Mouse (Mus musculus): ENCODE results near the gene Imp3.
A peak's percentile ranks its signal among the peaks of the same experiment; 100 is the strongest.

The Imp3 gene

DNA sequence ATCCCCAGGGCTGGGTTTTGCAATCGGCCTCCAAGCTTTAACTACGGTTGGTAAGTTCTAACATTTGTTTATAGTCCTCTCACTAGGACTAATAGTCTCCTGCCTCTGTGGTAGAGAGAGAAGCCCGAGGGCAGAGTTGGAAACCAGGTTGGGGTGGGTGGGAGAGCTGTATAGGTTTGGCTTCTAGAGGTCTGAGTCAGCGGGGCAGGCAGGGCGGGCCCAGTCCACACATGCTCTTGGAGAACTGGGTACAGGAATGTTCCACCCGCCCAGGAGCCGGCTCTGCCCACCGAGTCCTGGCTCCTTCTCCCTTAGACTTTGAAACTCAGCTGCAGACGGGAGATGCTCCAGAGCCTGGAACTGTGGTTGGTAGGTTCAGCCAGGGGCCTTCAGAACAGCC, 23.3 kb upstream of the Imp3 start:
- no peak for TF ChIP-seq GATA4 (IDR thresholded peaks at IDR 0.05; ENCODE audit: insufficient replicate concordance, low read length)

DNA sequence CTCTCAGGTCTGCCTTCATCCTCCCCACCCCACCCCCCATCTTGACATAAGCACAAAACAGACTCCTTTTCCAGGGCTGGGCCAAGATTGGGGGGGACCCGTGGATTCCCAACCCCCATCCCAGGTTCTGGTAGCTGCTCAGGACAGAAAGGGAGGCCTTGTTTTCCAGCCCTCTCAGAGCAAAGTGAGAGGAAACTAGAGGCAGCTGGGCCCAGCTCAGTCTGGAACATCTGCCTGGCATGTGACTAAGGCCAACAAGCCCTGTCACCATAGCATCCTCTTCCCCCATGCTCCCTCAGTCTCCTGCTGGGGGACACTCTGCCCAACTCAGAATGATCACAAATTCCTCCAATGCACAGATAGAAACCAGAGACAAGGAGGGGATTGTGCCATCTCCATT, 22.2 kb upstream of the Imp3 start:
- no peak for TF ChIP-seq GATA4 (IDR thresholded peaks at IDR 0.05; ENCODE audit: insufficient replicate concordance, low read length)

DNA sequence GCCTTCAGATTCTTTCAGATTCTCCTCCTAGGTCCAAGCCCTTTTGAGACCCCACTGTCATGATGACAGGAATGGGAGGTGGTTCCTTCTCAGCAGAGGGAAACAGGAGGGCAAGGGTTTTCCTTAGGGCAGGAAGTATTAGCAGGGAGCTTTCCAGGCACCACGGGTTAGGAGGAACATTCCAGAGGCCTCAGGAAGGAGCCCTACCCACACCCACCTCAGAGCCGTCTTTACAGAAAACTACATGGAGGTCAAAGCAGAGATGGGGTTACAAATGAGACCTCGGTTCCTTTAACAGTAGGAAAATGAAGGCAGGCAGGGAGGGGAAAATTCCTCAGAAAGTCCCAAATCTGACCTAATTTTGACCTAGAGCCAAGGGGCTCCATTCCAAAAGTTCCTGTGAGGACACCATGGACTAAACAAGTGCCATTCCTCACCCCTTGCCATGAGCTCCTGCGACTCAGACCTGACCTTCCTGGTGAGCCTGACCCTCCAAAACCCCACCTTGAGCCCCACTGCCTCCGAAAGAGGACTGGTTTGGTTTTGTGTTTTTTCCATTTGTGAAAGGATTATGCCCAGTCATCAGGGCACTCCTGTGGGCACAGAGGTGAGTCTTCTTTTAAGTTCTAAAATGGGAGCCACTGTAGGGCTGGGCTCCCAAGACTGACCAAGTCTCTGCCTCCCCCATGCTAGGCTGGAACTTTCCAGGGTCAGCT, 21.4 kb upstream of the Imp3 start:
- TF ChIP-seq GATA4 (IDR thresholded peaks at IDR 0.05; ENCODE audit: insufficient replicate concordance, low read length): no peak

GRCm38 (mm10) chr9:56917131-56917530, 20.1 kb upstream of the Imp3 start:
- no peak for TF ChIP-seq GATA4 (IDR thresholded peaks at IDR 0.05; ENCODE audit: insufficient replicate concordance, low read length)

DNA sequence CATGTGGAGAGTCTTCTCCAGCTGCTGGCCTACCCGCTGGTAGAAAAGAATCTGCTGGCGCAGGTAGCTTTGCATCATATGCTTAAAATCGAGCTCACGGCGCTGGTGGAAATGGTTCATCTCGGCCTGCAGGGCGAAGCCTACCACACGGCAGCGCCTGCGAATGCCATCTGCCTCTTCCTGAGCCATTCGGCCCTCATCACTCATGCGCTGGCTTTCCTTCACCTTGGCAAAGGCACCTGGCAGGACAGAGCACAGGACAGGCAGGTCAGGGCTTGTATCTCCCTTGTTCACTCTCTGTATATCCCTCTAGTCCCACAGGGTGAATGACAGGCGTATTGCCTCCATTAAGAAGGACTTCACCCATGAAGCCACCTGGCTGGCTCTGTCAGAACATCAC, 18.8 kb upstream of the Imp3 start:
- no peak for TF ChIP-seq GATA4 (IDR thresholded peaks at IDR 0.05; ENCODE audit: insufficient replicate concordance, low read length)

- TF ChIP-seq GATA4 (IDR thresholded peaks at IDR 0.05; ENCODE audit: insufficient replicate concordance, low read length): no peak
Measured at GRCm38 (mm10) chr9:56922746-56923145, 14.5 kb upstream of the Imp3 start.

DNA sequence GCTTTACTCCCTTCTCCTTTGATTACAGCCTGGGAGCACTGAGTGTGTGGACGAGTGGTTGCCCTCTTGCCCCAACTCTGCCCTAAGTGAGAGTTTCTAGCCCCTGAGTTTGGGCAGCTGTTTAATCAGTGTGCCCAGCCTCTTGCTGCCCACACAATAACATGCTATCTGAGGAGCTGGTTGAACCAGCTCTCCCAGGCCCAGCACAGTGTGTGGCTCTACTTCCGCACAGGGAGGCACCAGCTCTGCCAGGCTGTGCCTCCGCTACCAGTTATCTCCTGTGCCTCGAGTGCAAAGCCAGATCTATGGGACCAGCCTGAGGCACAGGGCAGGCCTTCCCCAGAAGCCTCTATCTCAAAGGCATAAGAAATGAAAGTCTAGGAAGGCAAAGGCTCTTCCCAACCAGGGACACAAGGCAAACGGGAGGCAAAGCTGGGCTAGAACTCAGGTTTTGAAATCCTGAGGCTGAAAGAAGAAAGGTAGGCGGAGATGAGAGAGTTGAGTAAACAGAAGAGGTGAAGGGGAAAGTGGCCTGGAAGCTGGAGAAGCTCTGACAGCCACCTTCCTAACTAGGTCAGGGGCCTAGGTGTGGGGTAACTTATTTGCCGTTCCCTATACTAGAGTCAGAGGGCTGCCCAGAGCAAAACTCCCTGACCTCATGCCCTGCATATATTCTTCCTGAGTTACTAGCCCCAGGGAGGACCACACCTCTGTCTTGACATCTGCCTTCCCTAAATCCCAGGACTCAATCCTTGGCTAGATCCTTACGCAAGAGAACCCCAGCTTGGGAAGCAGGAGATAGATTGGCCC, 13.2 kb upstream of the Imp3 start:
- no peak for TF ChIP-seq GATA4 (IDR thresholded peaks at IDR 0.05; ENCODE audit: insufficient replicate concordance, low read length)

DNA sequence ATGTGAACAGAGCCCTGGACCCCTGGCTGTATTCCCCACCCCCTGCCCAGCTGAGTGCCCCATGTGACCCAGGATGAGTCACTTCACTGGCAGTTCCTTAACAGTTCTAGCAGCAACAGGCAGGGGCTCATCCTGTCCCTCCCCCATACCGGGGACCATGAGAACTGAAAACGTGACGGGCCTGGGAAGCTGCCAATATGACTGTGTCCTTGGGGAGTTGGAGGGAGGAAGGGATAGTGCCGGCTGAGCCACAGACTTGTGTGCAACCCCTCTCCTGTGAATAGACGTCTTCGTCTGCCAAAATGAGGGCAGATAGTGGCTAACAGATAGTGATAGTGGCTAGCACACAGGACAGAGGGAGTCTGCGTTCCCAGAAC, 12.6 kb upstream of the Imp3 start:
- TF ChIP-seq GATA4 (IDR thresholded peaks at IDR 0.05; ENCODE audit: insufficient replicate concordance, low read length): peak; percentile 75

DNA sequence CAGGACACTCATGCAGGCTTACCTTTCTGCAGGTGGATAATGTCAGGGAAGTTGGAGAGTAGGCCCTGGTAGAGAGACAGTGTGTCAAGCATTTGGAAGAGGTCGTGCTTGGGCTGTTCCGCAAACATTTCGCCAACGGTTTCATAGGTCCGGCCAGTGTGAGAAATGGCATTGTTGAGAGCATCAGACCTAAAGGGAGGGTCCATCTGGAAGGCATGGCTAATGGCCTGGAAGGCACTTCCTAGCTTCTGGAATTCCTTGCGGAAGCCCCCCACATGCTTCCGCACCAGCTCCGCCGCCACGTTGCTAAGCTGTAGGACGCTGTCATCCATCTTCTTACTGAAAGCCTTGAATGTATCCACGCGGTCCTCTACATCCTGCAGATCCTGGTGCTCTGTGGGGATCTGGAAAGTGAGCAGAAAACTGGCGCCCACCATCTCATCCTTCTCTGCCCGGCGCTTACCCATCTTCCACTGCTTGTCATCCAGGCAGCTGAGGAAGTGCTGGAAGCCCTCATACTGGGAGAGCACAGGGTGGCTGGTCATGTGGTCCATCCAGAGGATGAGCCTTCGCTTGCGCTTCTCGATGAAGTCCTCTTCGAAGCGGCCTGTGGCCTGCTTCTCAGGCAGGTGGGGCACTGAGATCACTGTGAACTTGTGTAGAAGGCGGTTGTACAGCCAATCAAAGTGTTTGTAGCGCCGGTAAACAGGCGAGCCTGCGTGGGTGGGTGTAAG, 11.8 kb upstream of the Imp3 start:
- no peak for TF ChIP-seq GATA4 (IDR thresholded peaks at IDR 0.05; ENCODE audit: insufficient replicate concordance, low read length)

DNA sequence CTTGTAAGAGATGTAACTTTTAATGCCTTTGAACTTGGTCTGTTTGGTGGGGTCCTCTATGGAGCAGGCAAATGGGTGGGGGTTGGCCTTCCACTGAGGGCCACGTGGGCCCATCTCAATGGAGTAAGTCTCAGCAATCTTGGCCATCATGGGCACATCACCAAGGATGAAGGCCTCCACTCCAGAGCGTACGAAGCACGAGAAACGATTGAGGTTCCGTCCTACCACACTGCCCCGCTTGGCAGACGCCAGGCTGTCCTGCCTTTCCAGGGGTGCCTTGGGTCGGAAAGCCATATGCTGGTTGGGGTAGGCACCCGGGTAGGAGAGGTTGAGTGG, 11.3 kb upstream of the Imp3 start:
- no peak for TF ChIP-seq GATA4 (IDR thresholded peaks at IDR 0.05; ENCODE audit: insufficient replicate concordance, low read length)

- TF ChIP-seq GATA4 (IDR thresholded peaks at IDR 0.05; ENCODE audit: insufficient replicate concordance, low read length): peak; percentile 29; the same call in 1 of the 2 replicates
Measured at GRCm38 (mm10) chr9:56926387-56926786, 10.9 kb upstream of the Imp3 start.

GRCm38 (mm10) chr9:56927191-56928012, 9.9 kb upstream of the Imp3 start:
- 0 out of 2 replicates have a peak, but pooled peaks have one; percentile 6 for TF ChIP-seq GATA4 (IDR thresholded peaks at IDR 0.05; ENCODE audit: insufficient replicate concordance, low read length)

GRCm38 (mm10) chr9:56928041-56928811, 9.0 kb upstream of the Imp3 start, which contains the start of gene Snx33:
Gene Snx33, minus strand, starts transcription at chr9:56928371.
- TF ChIP-seq GATA4 (IDR thresholded peaks at IDR 0.05; ENCODE audit: insufficient replicate concordance, low read length): peak; percentile 53; the same call in 1 of the 2 replicates

DNA sequence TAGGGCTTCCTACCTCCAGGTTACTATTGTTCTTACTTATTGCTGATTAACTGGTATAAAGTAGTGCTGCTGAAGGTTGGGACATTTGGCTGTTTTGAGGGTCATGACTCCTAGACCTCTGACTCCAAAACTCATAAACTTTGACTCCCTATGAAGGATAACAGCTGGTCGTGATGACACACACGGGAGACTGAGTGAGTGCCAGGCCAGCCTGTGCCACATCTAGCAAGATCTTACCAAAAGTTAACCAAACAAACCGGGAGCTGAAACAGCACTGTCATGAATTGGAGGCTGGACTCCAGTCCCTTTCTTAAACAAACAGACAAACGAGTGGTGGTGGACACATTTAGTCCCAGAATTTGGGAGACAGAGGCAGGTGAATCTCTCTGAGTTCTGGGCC, 7.8 kb upstream of the Imp3 start:
- no peak for TF ChIP-seq GATA4 (IDR thresholded peaks at IDR 0.05; ENCODE audit: insufficient replicate concordance, low read length)

Measured in liver, adult (tissue).